Mouse (Mus musculus): ENCODE results near the gene Tas2r136. TPM values are rescaled to one million over a fixed set of nuclear protein-coding genes. Genes with fewer than 3 reads are reported as not detected.

Gene Tas2r136
- not detected in 2 replicates for polyA plus RNA-seq (2012)

GRCm38 (mm10) chr6:132778062-132778461, at the start of gene Tas2r136:
TSS of gene Tas2r136 (minus strand) at chr6:132778162.
- Histone ChIP-seq H3K4me3 (replicated peaks) (no peak within 1 kb of the TSS), H3K36me3 (ENCODE audit: control insufficient read depth) (no peaks in the 10 kb centered on the region), H3K27me3 (ENCODE audit: control insufficient read depth) (no peaks in the 10 kb centered on the region), H3K9me3 (ENCODE audit: control insufficient read depth, low read length) (no peaks in the 10 kb centered on the region), H3K4me1 (ENCODE audit: control insufficient read depth) (no peaks in the 10 kb centered on the region)
- TF ChIP-seq GATA1 (IDR thresholded peaks at IDR 0.05; ENCODE audit: low read length), result no peak
- TF ChIP-seq TAL1 (IDR thresholded peaks at IDR 0.05; ENCODE audit: low read length), result no peak

- TF ChIP-seq GATA1 (IDR thresholded peaks at IDR 0.05; ENCODE audit: low read length) (no peak), TAL1 (IDR thresholded peaks at IDR 0.05; ENCODE audit: low read length) (no peak)
- no peaks in the 10 kb centered on the region for H3K36me3 ChIP-seq (ENCODE audit: control insufficient read depth)
- H3K9me3 ChIP-seq (ENCODE audit: control insufficient read depth, low read length), result peaks cover under 1% of the 10 kb centered on the region; the same call in 1 of the 2 replicates
- no peaks in the 10 kb centered on the region for H3K27me3 ChIP-seq (ENCODE audit: control insufficient read depth)
- H3K4me1 ChIP-seq (ENCODE audit: control insufficient read depth), result no peaks in the 10 kb centered on the region
- H3K4me3 ChIP-seq (replicated peaks), result no peak within 1 kb of the TSS
Observed at GRCm38 (mm10) chr6:132802518-132802917, 24.6 kb upstream of the Tas2r136 start, which contains the start of gene Tas2r117. TSS of gene Tas2r117 (plus strand) at chr6:132802818.

GRCm38 (mm10) chr6:132795393-132795792, 17.4 kb upstream of the Tas2r136 start:
- no peak for TF ChIP-seq GATA1 (IDR thresholded peaks at IDR 0.05; ENCODE audit: low read length)
- no peak for TF ChIP-seq TAL1 (IDR thresholded peaks at IDR 0.05; ENCODE audit: low read length)
- no peaks in the 10 kb centered on the region for H3K27me3 ChIP-seq (ENCODE audit: control insufficient read depth)
- no peak overlapping the region for H3K4me3 ChIP-seq (replicated peaks)
- no peaks in the 10 kb centered on the region for H3K4me1 ChIP-seq (ENCODE audit: control insufficient read depth)
- no peaks in the 10 kb centered on the region for H3K36me3 ChIP-seq (ENCODE audit: control insufficient read depth)
- H3K9me3 ChIP-seq (ENCODE audit: control insufficient read depth, low read length), result peaks cover 19% of the 10 kb centered on the region

GRCm38 (mm10) chr6:132761831-132762230, 16.1 kb downstream of the Tas2r136 start, which contains the start of gene Tas2r102:
TSS of gene Tas2r102 (plus strand) at chr6:132762131.
- no peaks in the 10 kb centered on the region for H3K27me3 ChIP-seq (ENCODE audit: control insufficient read depth)
- no peaks in the 10 kb centered on the region for H3K36me3 ChIP-seq (ENCODE audit: control insufficient read depth)
- H3K4me1 ChIP-seq (ENCODE audit: control insufficient read depth), result no peaks in the 10 kb centered on the region
- no peak within 1 kb of the TSS for H3K4me3 ChIP-seq (replicated peaks)
- TF ChIP-seq TAL1 (IDR thresholded peaks at IDR 0.05; ENCODE audit: low read length) (no peak), GATA1 (IDR thresholded peaks at IDR 0.05; ENCODE audit: low read length) (no peak)
- no peaks in the 10 kb centered on the region; the same call in 1 of the 2 replicates for H3K9me3 ChIP-seq (ENCODE audit: control insufficient read depth, low read length)

DNA sequence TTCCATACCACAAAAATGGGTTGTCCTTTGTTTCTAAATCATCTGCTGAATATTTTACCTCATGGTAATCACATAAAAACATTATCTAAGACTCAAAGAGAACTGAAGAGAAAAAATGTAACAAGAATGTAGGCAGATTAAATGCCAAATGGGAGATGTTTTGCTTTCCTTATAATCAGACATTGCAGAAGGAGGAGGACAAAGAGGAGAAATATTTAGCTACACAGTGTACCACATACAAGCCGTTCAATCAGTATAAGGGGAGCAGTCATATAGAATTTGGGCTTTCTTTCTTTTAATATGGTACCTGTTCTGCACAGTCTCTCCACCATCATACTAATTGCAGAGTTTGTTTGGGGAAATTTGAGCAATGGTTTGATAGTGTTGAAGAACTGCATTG, 23.5 kb downstream of the Tas2r136 start, which contains the start of gene Tas2r124:
Tas2r124 (plus strand) TSS at position 301 of the 400 bp plus-strand sequence.
- no peak within 1 kb of the TSS for H3K4me3 ChIP-seq (replicated peaks)
- no peak for TF ChIP-seq GATA1 (IDR thresholded peaks at IDR 0.05; ENCODE audit: low read length)
- no peak for TF ChIP-seq TAL1 (IDR thresholded peaks at IDR 0.05; ENCODE audit: low read length)
- H3K9me3 ChIP-seq (ENCODE audit: control insufficient read depth, low read length), result peaks cover 6% of the 10 kb centered on the region; the same call in 1 of the 2 replicates
- H3K27me3 ChIP-seq (ENCODE audit: control insufficient read depth), result no peaks in the 10 kb centered on the region
- no peaks in the 10 kb centered on the region for H3K36me3 ChIP-seq (ENCODE audit: control insufficient read depth)
- H3K4me1 ChIP-seq (ENCODE audit: control insufficient read depth), result no peaks in the 10 kb centered on the region

- peaks cover 6% of the 10 kb centered on the region; the same call in 1 of the 2 replicates for H3K9me3 ChIP-seq (ENCODE audit: control insufficient read depth, low read length)
- H3K4me1 ChIP-seq (ENCODE audit: control insufficient read depth), result no peaks in the 10 kb centered on the region
- H3K4me3 ChIP-seq (replicated peaks), result no peak overlapping the region
- H3K27me3 ChIP-seq (ENCODE audit: control insufficient read depth), result no peaks in the 10 kb centered on the region
- TF ChIP-seq TAL1 (IDR thresholded peaks at IDR 0.05; ENCODE audit: low read length), result no peak
- TF ChIP-seq GATA1 (IDR thresholded peaks at IDR 0.05; ENCODE audit: low read length), result no peak
- no peaks in the 10 kb centered on the region for H3K36me3 ChIP-seq (ENCODE audit: control insufficient read depth)
Observed at GRCm38 (mm10) chr6:132750206-132750605, 27.8 kb downstream of the Tas2r136 start.

DNA sequence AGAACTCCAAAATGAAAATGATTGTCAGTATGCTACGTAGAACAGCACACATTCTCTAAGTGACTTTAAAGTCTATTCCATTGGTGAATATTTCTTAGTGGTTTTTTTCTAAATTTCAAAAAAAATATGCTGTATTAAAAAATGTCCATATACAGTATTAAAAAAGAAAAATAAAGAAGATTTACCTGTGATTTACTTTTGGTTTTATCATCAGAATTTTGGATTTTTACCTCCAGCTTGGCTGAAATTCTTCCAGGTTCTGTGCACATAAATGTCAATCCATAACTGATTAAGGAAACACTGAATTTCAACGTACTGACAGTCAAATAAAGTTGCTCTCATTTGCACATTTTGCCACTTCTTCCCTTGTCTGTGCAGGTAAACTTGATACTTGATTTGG, 40.0 kb downstream of the Tas2r136 start, which contains the start of gene Tas2r115:
Tas2r115 (minus strand) TSS at position 101 of the 400 bp plus-strand sequence.
- Histone ChIP-seq H3K36me3 (ENCODE audit: control insufficient read depth) (no peaks in the 10 kb centered on the region), H3K27me3 (ENCODE audit: control insufficient read depth) (no peaks in the 10 kb centered on the region), H3K4me1 (ENCODE audit: control insufficient read depth) (no peaks in the 10 kb centered on the region), H3K4me3 (replicated peaks) (no peak within 1 kb of the TSS), H3K9me3 (ENCODE audit: control insufficient read depth, low read length) (peaks cover 2% of the 10 kb centered on the region; the same call in 1 of the 2 replicates)
- TF ChIP-seq TAL1 (IDR thresholded peaks at IDR 0.05; ENCODE audit: low read length) (no peak), GATA1 (IDR thresholded peaks at IDR 0.05; ENCODE audit: low read length) (no peak)

Other genes starting within 250 kb of the Tas2r136 start
- not detected in 2 replicates for gene Prh1, start 208.4 kb downstream of the Tas2r136 start, polyA plus RNA-seq (2012)
- not detected in 2 replicates for gene Prp2, start 182.2 kb downstream of the Tas2r136 start, polyA plus RNA-seq (2012)
- gene A630073D07Rik, start 126.6 kb downstream of the Tas2r136 start, polyA plus RNA-seq (2012), result not detected in 2 replicates
- not detected in 2 replicates for gene Tas2r120, start 121.2 kb downstream of the Tas2r136 start, polyA plus RNA-seq (2012)
- gene Tas2r121, start 77.2 kb downstream of the Tas2r136 start, polyA plus RNA-seq (2012), result not detected in 2 replicates
- not detected in 2 replicates for gene Tas2r122, start 66.2 kb downstream of the Tas2r136 start, polyA plus RNA-seq (2012)
- not detected in 2 replicates for gene Tas2r115, start 40.1 kb downstream of the Tas2r136 start, polyA plus RNA-seq (2012)
- gene Tas2r124, start 23.4 kb downstream of the Tas2r136 start, polyA plus RNA-seq (2012), result not detected in 2 replicates
- gene Tas2r102, start 16.0 kb downstream of the Tas2r136 start, polyA plus RNA-seq (2012), result not detected in 2 replicates
- gene Tas2r117, start 24.7 kb upstream of the Tas2r136 start, polyA plus RNA-seq (2012), result not detected in 2 replicates
- gene Tas2r123, start 69.0 kb upstream of the Tas2r136 start, polyA plus RNA-seq (2012), result not detected in 2 replicates
- not detected in 2 replicates for gene Tas2r116, start 77.3 kb upstream of the Tas2r136 start, polyA plus RNA-seq (2012)
- gene Tas2r110, start 89.8 kb upstream of the Tas2r136 start, polyA plus RNA-seq (2012), result not detected in 2 replicates
- not detected in 2 replicates for gene Tas2r113, start 114.8 kb upstream of the Tas2r136 start, polyA plus RNA-seq (2012)
- not detected in 2 replicates for gene Tas2r125, start 131.5 kb upstream of the Tas2r136 start, polyA plus RNA-seq (2012)
- gene Tas2r129, start 172.9 kb upstream of the Tas2r136 start, polyA plus RNA-seq (2012), result not detected in 2 replicates
- gene Tas2r131, start 179.8 kb upstream of the Tas2r136 start, polyA plus RNA-seq (2012), result not detected in 2 replicates
- gene Tas2r109, start 202.8 kb upstream of the Tas2r136 start, polyA plus RNA-seq (2012), result not detected in 2 replicates